Mouse (Mus musculus) kidney, embryonic 15.5 days (tissue): Measurements from ENCODE around the gene 1700012A03Rik. TPM values are rescaled to one million over a fixed set of nuclear protein-coding genes. Genes with fewer than 3 reads are reported as not detected.
A peak's percentile ranks its signal among the peaks of the same experiment; 100 is the strongest.

Experiments used
- ATAC-seq: fragments of 200-750 bp; cut with Nextera tagmentation; replicated peaks from 2 replicates; pipeline ENCODE4 v1.8.0; 2017; ENCODE audit warnings: moderate TSS enrichment; ENCODE audit not compliant: low FRiP score
- H3K27ac ChIP-seq: fragments of 300-500 bp; sonication (generic); 2 replicates; pipeline ENCODE4 v1.5.1; 2015; ENCODE audit warnings: mild to moderate bottlenecking, inconsistent platforms
- H3K27me3 ChIP-seq: fragments of 300-500 bp; sonication (generic); 2 replicates; pipeline ENCODE4 v1.6.1; 2015; ENCODE audit warnings: inconsistent platforms
- H3K36me3 ChIP-seq: fragments of 300-500 bp; sonication (generic); 2 replicates; pipeline ENCODE4 v1.6.1; 2015; ENCODE audit warnings: inconsistent platforms
- H3K4me1 ChIP-seq: fragments of 300-500 bp; sonication (generic); 2 replicates; pipeline ENCODE4 v1.6.1; 2015; ENCODE audit warnings: inconsistent platforms
- H3K4me2 ChIP-seq: fragments of 300-500 bp; sonication (generic); 2 replicates; pipeline ENCODE4 v1.6.1; 2015; ENCODE audit warnings: moderate library complexity, mild to moderate bottlenecking, inconsistent platforms
- H3K4me3 ChIP-seq: fragments of 300-500 bp; sonication (generic); replicated peaks from 2 replicates; pipeline ENCODE4 v1.5.1; 2015; ENCODE audit warnings: mild to moderate bottlenecking, inconsistent platforms
- H3K9ac ChIP-seq: fragments of 300-500 bp; sonication (generic); 2 replicates; pipeline ENCODE4 v1.6.1; 2015; ENCODE audit warnings: mild to moderate bottlenecking, inconsistent platforms
- H3K9me3 ChIP-seq: fragments of 300-500 bp; sonication (generic); replicated peaks from 2 replicates; pipeline ENCODE4 v1.6.1; 2016; ENCODE audit warnings: inconsistent platforms
- WGBS: fragments of 180-500 bp; shearing (Covaris S2); methylation state at CpG from one replicate; pipeline ENCODE4 v1.1.7; 2015; ENCODE audit warnings: mixed read lengths; 5-methylcytosine and 5-hydroxymethylcytosine counted together
- polyA plus RNA-seq: library from polyadenylated mRNA; unstranded; fragments of >200 nt; fragmentation: Nextera tagmentation; extraction: Ambion mirVana; gene quantifications from 2 replicates; pipeline ENCODE4 v1.2.1, GENCODE M21; 2015

The 1700012A03Rik gene
- polyA plus RNA-seq = not detected in 2 replicates

DNA sequence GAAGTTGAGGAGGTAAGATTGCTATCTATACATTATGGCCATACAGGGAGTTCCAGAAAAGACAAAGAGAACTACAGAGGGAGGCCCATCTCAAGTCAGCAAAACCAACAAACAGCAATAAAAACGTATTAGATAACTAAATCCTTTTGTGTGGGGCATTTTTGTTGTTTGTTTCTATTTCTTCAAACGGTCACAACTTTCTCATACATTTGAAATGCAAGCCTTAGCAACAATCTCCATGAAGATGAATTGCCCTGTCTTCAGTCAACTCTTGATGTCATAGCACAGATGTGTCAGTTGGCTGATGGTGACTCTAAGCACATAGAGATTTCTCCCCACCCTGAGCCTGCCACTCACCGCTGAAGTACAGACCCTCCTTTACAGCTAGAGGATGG is at the start of gene 1700012A03Rik:
Gene 1700012A03Rik, plus strand, starts transcription at position 296 of the 395 bp plus-strand sequence.
- H3K9ac ChIP-seq = no peak within 1 kb of the TSS
- no peak for ATAC-seq
- H3K4me2 ChIP-seq = no peak within 1 kb of the TSS
- no peaks in the 10 kb centered on the region for H3K36me3 ChIP-seq
- no peaks in the 10 kb centered on the region for H3K27me3 ChIP-seq
- no peaks in the 10 kb centered on the region for H3K4me1 ChIP-seq
- no peak within 1 kb of the TSS for H3K27ac ChIP-seq
- 75% methylated on average over 3 of the region's 3 CpGs for WGBS
- no peaks in the 10 kb centered on the region for H3K9me3 ChIP-seq
- no peak within 1 kb of the TSS for H3K4me3 ChIP-seq

DNA sequence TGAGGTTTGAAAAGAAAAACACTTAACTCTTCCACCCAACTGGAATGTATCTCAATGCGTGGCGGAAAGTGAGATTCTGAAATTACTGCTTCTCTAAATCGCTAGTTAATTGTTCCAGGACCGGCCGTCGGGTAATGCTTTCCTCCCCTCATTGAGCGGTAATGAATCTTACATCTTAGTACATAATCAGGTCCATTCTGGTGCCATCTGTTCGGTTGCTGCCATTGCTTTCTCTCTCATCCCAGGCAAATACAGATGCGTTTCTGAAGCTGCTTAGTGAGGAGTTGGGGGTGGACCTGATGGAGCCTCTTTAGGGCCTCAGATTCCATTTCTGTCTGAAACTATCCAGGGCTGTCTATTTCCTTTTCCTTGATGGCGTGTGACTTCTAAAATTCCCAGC is 45.8 kb upstream of the 1700012A03Rik start:
- WGBS = 79% methylated on average over 10 of the region's 10 CpGs
- H3K27me3 ChIP-seq = no peaks in the 10 kb centered on the region
- H3K4me1 ChIP-seq = no peaks in the 10 kb centered on the region
- no peak overlapping the region for H3K4me2 ChIP-seq
- H3K4me3 ChIP-seq = no peak overlapping the region
- ATAC-seq = no peak
- H3K9me3 ChIP-seq = no peaks in the 10 kb centered on the region
- no peak overlapping the region for H3K9ac ChIP-seq
- no peaks in the 10 kb centered on the region for H3K36me3 ChIP-seq
- H3K27ac ChIP-seq = no peak overlapping the region

DNA sequence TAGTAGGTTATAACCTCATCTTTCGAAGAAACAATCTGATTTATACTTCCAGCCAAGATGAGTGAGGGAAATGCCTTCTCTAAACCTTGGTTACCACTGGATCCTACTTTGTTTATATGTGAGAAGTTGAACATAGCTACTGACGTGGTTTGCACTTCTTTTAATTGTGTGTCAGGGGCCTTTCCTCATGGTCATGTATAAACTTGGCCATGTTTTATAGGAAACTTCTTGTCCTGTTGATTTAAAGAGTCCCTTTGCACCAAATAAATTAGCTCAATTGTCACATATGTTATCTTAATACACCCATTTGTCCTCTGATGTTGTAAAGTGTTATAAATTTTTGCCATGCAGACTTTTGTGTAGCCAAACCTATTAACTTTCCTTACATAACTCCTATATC is 44.1 kb upstream of the 1700012A03Rik start:
- Histone ChIP-seq H3K27ac (no peak overlapping the region), H3K27me3 (no peaks in the 10 kb centered on the region)

DNA sequence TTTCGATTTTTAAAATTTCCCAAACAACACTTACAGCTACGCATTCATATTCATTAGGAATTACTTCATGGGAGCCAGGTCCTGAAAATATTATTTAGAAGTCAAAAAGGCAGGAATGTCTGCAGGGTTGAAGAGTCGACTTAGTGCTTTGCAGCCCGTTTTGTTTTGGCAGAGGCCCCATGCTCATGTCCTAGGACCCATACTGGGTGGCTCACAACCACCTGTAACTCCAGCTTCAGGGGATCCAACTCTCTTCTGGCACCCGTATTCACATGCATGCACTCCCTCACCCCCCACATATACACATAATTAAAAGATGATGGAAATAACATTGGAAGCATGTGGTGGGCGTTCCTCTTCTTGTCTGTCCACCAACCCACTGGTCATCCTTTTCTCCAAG is 43.7 kb upstream of the 1700012A03Rik start:
- no peak for ATAC-seq
- Histone ChIP-seq H3K4me1 (no peaks in the 10 kb centered on the region), H3K4me2 (no peak overlapping the region), H3K27ac (no peak overlapping the region), H3K27me3 (no peaks in the 10 kb centered on the region), H3K9ac (no peak overlapping the region), H3K4me3 (no peak overlapping the region), H3K9me3 (no peaks in the 10 kb centered on the region), H3K36me3 (no peaks in the 10 kb centered on the region)
- WGBS = 67% methylated on average over 6 of the region's 6 CpGs

More for the DNA sequence above, 44.1 kb upstream of the 1700012A03Rik start:
- Histone ChIP-seq H3K4me1 (no peaks in the 10 kb centered on the region), H3K36me3 (no peaks in the 10 kb centered on the region), H3K4me3 (no peak overlapping the region), H3K9me3 (no peaks in the 10 kb centered on the region), H3K4me2 (no peak overlapping the region), H3K9ac (no peak overlapping the region)
- 53% methylated on average over 2 of the region's 2 CpGs for WGBS
- no peak for ATAC-seq

DNA sequence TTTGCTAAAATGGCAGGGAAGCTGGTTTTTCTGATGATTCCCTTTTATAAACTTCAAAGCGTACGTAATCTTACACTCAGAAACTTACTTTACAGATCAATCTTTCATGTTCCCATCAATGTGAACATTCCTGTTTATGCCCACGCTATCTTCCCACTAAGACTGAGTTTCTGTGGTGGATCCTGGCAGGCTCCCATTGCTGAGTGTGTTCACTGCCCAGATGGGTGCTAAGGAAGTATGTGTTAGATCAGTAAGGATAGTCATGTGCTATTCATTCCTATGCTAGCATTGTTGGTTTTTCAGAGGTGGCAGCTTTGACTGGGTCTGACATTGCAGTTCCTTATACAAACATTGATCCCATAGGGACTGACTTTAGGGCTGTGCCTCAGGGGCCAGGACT is 42.7 kb upstream of the 1700012A03Rik start:
- Histone ChIP-seq H3K9me3 (no peaks in the 10 kb centered on the region), H3K27ac (no peak overlapping the region), H3K4me1 (no peaks in the 10 kb centered on the region), H3K36me3 (no peaks in the 10 kb centered on the region), H3K4me3 (no peak overlapping the region), H3K4me2 (no peak overlapping the region), H3K27me3 (no peaks in the 10 kb centered on the region), H3K9ac (no peak overlapping the region)
- no peak for ATAC-seq
- 94% methylated on average over 3 of the region's 3 CpGs for WGBS

DNA sequence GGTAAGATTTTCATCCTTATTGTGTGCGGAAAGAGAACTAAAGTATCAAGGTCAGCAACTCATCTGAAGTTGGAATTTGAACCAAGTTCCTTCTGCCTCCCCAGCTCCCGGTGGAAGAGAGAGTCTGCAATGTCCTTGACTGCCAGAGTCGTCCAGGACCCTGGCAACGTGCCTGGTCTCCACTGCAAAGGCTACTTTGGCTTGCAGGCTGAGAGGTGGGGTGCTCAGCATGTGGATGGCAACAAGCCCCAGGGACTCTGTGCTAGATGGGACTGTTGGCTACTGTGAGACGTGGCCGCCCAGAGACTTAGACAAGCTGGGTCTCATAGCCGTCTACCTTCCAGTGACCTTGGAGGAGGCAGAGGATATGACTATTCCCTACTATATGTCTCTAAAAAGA is 33.2 kb upstream of the 1700012A03Rik start:
- Histone ChIP-seq H3K9me3 (no peaks in the 10 kb centered on the region), H3K9ac (no peak overlapping the region), H3K27me3 (no peaks in the 10 kb centered on the region), H3K4me3 (no peak overlapping the region), H3K4me1 (peaks cover 10% of the 10 kb centered on the region), H3K27ac (no peak overlapping the region), H3K4me2 (no peak overlapping the region), H3K36me3 (no peaks in the 10 kb centered on the region)
- no peak for ATAC-seq
- WGBS = 75% methylated on average over 7 of the region's 7 CpGs

DNA sequence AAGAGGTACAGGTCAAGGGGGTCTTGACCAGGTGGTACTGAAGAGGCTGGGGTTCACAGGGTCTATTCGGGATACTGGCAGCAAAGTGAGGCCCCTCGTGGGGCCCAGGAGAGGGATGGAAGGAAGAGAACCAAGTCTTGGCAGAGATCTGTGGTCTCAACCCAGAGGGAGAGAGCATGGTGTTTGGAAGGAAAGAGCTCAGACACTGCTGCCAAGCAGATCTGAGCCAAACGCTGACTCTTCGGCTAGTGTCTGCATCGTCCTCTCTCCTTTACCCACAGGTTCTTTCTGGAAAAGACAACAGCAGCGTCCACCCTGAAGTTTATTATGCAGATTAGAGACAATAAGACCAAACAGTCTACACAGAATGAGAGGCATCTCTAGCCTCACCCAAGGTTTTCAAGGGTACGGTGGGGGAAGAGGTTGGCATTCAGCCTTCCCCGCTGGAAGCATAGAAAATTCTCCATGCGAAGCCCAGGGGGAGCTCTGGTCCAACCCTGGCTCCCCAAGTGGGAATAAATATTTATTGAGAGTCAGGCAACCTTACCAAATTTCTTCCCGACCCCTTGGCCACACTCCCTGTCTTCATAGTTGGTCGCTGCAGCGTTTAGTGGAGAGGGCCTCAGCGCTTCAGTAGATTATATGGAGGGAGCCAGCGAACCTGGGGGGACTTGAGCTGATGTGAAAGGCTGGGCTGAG is 32.5 kb upstream of the 1700012A03Rik start:
- Histone ChIP-seq H3K27me3 (no peaks in the 10 kb centered on the region), H3K27ac (no peak overlapping the region), H3K4me1 (peaks cover 10% of the 10 kb centered on the region), H3K9ac (no peak overlapping the region), H3K4me2 (no peak overlapping the region), H3K36me3 (no peaks in the 10 kb centered on the region), H3K4me3 (no peak overlapping the region), H3K9me3 (no peaks in the 10 kb centered on the region)
- 60% methylated on average over 14 of the region's 14 CpGs for WGBS
- ATAC-seq = 0 out of 2 replicates have a peak, but pooled peaks have one; percentile 22

DNA sequence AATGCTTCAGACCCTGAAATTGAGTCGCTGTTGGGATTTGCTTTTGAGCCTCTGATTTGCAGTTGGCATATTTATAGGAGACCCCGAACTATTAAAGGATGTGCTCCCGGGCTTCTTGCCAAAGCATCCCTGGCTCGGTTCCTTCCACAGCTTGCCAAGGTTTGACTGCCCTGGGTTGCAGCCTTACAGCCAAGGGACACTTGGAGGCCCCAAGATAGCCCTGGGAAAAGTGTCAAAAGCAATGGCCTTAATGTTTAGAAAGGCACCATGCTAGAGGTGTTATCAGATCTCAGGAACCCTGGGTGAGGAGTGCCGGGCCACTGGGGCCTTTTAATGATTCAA is 32.0 kb upstream of the 1700012A03Rik start:
- Histone ChIP-seq H3K4me3 (no peak overlapping the region), H3K9ac (no peak overlapping the region), H3K36me3 (no peaks in the 10 kb centered on the region), H3K9me3 (no peaks in the 10 kb centered on the region), H3K4me2 (no peak overlapping the region), H3K27ac (no peak overlapping the region), H3K27me3 (no peaks in the 10 kb centered on the region), H3K4me1 (peaks cover 10% of the 10 kb centered on the region)
- 29% methylated on average over 5 of the region's 5 CpGs for WGBS
- ATAC-seq = 0 out of 2 replicates have a peak, but pooled peaks have one; percentile 43

DNA sequence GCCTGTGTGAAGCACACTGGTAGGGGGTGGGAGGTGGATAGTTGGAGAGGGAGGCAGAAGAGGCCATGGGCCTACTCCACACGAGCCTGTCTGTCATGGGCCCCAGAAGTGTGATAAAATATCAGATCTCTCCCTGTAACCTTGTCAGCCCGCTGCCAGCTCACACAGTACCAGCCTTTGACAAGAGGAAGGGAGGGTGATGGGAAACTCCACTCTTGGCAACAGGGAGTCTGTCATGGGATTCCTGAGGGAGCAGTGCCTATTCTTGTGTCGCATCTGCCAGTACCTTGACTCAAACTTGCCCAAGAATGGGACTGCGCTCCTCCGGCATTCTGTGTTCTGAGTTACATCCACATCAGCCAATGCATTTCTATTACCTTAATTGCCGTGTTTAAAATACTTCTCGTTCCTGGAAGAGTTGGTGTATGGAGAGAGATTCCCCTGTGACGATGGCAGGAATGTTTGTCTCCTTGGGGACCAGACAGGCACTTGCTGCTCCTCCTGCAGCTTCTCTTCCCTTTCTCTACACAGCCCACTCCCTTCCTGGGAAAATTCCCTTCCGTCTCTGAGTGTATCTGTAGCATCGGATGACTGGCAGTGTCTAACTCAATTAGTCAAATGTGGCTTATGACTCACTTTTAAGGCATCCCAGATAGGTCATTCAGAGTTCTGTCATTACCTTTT is 28.1 kb upstream of the 1700012A03Rik start:
- H3K27me3 ChIP-seq = no peaks in the 10 kb centered on the region
- H3K9me3 ChIP-seq = no peaks in the 10 kb centered on the region
- no peak overlapping the region for H3K4me3 ChIP-seq
- WGBS = 79% methylated on average over 10 of the region's 10 CpGs
- no peaks in the 10 kb centered on the region for H3K36me3 ChIP-seq
- H3K27ac ChIP-seq = no peak overlapping the region
- H3K4me1 ChIP-seq = peaks cover 10% of the 10 kb centered on the region
- H3K4me2 ChIP-seq = no peak overlapping the region
- ATAC-seq = no peak
- H3K9ac ChIP-seq = no peak overlapping the region

DNA sequence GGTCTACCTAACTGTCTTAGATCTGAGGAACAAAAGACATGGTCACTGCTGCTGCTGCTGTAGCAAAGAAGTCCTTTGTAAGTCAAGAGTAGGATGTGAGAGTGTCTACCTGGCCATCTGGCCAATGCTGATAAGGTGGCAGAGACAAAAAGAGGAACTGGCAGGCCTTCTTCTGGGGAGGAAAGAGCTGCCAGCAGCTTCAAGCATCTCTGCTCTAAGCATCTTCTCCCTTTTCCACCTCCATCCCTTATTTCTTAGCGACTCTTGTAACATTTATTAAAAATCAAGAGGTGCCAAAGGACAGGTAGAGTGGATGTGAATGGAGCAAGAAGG is 27.5 kb upstream of the 1700012A03Rik start:
- H3K27ac ChIP-seq = no peak overlapping the region
- ATAC-seq = no peak
- WGBS = 79% methylated on average over 1 of the region's 1 CpGs

DNA sequence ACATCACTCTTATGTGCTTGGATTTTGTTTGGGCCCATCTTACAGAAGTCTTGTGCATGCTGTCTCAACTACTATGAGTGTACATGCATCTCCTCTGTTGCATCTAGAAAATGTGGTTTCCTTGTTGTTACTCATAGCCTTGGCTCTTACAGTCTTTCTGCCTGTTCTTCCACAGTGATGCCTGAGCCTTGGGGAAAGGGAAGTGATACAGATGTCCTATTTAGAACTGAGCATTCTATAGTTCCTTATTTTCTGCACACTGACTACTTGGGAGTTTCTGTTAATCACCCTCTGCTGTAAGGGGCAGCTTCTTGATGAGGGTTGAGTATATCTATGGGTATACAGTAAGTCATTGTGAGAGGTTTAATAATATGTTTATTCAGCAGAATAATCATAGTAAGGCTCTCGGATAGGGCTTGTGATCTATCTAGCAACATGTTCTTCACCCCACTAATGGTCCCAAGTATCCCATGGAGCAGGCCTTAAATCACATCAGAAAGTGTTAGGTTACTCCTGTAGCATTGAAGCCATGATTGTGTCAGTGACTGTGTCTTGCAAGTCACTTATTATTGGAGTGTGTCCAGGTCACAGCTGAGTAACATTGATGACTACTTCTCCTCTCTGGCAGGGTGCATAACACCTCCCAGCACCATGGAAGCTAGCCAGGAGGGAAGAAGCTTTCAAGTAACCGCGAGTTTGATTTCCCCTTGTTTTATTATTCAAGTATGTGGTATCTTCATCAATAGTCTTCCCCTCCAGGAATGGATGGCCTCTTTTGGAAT is 21.6 kb upstream of the 1700012A03Rik start:
- WGBS = 69% methylated on average over 3 of the region's 3 CpGs
- no peak overlapping the region for H3K27ac ChIP-seq
- no peak overlapping the region for H3K4me2 ChIP-seq
- H3K4me3 ChIP-seq = no peak overlapping the region
- H3K9me3 ChIP-seq = no peaks in the 10 kb centered on the region
- no peaks in the 10 kb centered on the region for H3K36me3 ChIP-seq
- no peaks in the 10 kb centered on the region for H3K27me3 ChIP-seq
- no peaks in the 10 kb centered on the region for H3K4me1 ChIP-seq
- no peak overlapping the region for H3K9ac ChIP-seq
- no peak for ATAC-seq

More for the DNA sequence above, 27.5 kb upstream of the 1700012A03Rik start:
- no peak overlapping the region for H3K9ac ChIP-seq
- no peaks in the 10 kb centered on the region for H3K27me3 ChIP-seq
- no peak overlapping the region for H3K4me3 ChIP-seq
- H3K4me2 ChIP-seq = no peak overlapping the region
- H3K4me1 ChIP-seq = peaks cover 10% of the 10 kb centered on the region
- no peaks in the 10 kb centered on the region for H3K36me3 ChIP-seq
- no peaks in the 10 kb centered on the region for H3K9me3 ChIP-seq

DNA sequence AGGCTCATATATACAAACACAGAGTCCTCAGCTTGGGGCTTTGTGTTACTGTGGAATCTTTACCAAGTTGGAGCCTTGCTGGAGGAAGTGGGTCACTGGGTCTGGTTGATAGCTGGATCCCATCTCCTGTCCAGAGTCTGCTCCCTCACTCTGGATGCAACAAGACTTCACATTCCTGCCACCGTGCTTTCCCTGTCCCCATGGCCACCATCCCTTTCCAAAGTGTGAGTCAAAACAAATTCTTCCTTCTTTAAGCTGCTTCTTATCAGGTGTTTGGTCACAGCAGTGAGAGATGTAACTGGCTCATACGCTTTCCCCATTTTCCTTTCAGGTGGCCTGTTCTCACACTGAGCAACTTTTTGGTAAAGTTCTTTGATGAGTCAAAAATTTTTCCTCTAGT is 15.8 kb upstream of the 1700012A03Rik start:
- no peaks in the 10 kb centered on the region for H3K9me3 ChIP-seq
- no peak overlapping the region for H3K9ac ChIP-seq
- WGBS = 85% methylated on average over 2 of the region's 2 CpGs
- no peaks in the 10 kb centered on the region for H3K4me1 ChIP-seq
- H3K4me3 ChIP-seq = no peak overlapping the region
- no peak overlapping the region for H3K4me2 ChIP-seq
- no peak for ATAC-seq
- H3K27ac ChIP-seq = no peak overlapping the region
- H3K27me3 ChIP-seq = no peaks in the 10 kb centered on the region
- H3K36me3 ChIP-seq = no peaks in the 10 kb centered on the region
